Mouse (Mus musculus) CD4-positive naive resting alpha-beta T cell, adult 76 days (primary cell): ENCODE data around the gene Vmn1r234. TPM values are rescaled to one million over a fixed set of nuclear protein-coding genes. Genes with fewer than 3 reads are reported as not detected.

Source experiments
- total RNA-seq: library from RNA; stranded (reverse); gene quantifications from one replicate; pipeline ENCODE4 v1.2.4, GENCODE M21; 2023

The Vmn1r234 gene
- total RNA-seq = not detected

GRCm38 (mm10) chr17:21225787-21226186 lies at the start of gene Vmn1r234:
TSS of gene Vmn1r234 (plus strand) at chr17:21226087.

GRCm38 (mm10) chr17:21256111-21256510 lies 30.2 kb downstream of the Vmn1r234 start, which contains the start of gene Vmn1r235:
TSS of gene Vmn1r235 (plus strand) at chr17:21256411.

GRCm38 (mm10) chr17:21282642-21283041 lies 56.8 kb downstream of the Vmn1r234 start, which contains the start of gene Vmn1r236:
TSS of gene Vmn1r236 (plus strand) at chr17:21282942.

Other genes starting within 250 kb of the Vmn1r234 start
- not detected for gene Vmn1r233, start 229.6 kb upstream of the Vmn1r234 start, total RNA-seq
- 11.2 TPM for gene Zfp160, start 217.2 kb upstream of the Vmn1r234 start, total RNA-seq
- gene Vmn1r235, start 30.3 kb downstream of the Vmn1r234 start, total RNA-seq = not detected
- gene Vmn1r236, start 56.9 kb downstream of the Vmn1r234 start, total RNA-seq = not detected
- gene Vmn1r237, start 85.8 kb downstream of the Vmn1r234 start, total RNA-seq = not detected
- gene Zfp677, start 157.7 kb downstream of the Vmn1r234 start, total RNA-seq = 6.3 TPM
- gene Zfp54, start 197.1 kb downstream of the Vmn1r234 start, total RNA-seq = 1.8 TPM
- gene Zfp51, start 224.3 kb downstream of the Vmn1r234 start, total RNA-seq = 25.6 TPM